In genomic region chr12:17510158-17510557, GRCm38 (mm10) we compare ENCODE assay signal across 10 mouse cellular contexts. TPM values are rescaled to one million over a fixed set of nuclear protein-coding genes. Genes with fewer than 3 reads are reported as not detected.
A peak's percentile ranks its signal among the peaks of the same experiment; 100 is the strongest.
DNase-seq lines count a peak whose midpoint lies in the region; ATAC-seq lines count a peak whose summit lies in the region.
"Had no signal": no experiment of that assay in that cellular context is flagged by ENCODE, and none has a peak within 500 bp of the region (broad histone marks: within the 10 kb centered on the region; RNA-seq: fewer than 3 reads in every experiment).

No protein-coding gene starts in this region.

- H3K27ac ChIP-seq in liver, embryonic 12.5 days: no peak overlapping the region
- H3K27ac ChIP-seq in hindbrain, embryonic 10.5 days: no peak overlapping the region
- H3K27ac ChIP-seq: hindbrain, embryonic 15.5 days; midbrain, embryonic 12.5 days had no signal

- 38% methylated on average over 12 of the region's 12 CpGs for WGBS in liver, embryonic 12.5 days (ENCODE audit: insufficient replicate concordance)
- 49% methylated on average over 12 of the region's 12 CpGs for WGBS in hindbrain, embryonic 10.5 days

- DNase-seq in CD4-positive, CD25-positive, alpha-beta regulatory T cell, adult 2 months (ENCODE audit: low read depth, low spot score): peak; percentile 8
- DNase-seq in right cerebral cortex, adult 18-20 months: peak; percentile 8
- DNase-seq in right cerebral cortex, postnatal 25 days: no peak
- DNase-seq in testis, postnatal 10 days (ENCODE audit: low spot score): peak; percentile 68
- no peak for DNase-seq in hindbrain, embryonic 10.5 days (ENCODE audit: low spot score)
- no peak for DNase-seq in cerebellum, adult 18-20 months

- H3K4me3 ChIP-seq in liver, embryonic 12.5 days: no peak overlapping the region
- H3K4me3 ChIP-seq in hindbrain, embryonic 10.5 days: no peak overlapping the region
- H3K4me3 ChIP-seq: hindbrain, embryonic 15.5 days; midbrain, embryonic 12.5 days had no signal

- H3K27me3 ChIP-seq in liver, embryonic 12.5 days (replicated peaks): peaks cover 46% of the 10 kb centered on the region
- no peaks in the 10 kb centered on the region; the same call in 1 of the 2 replicates for H3K27me3 ChIP-seq in hindbrain, embryonic 10.5 days (ENCODE audit: insufficient read depth, poor library complexity, severe bottlenecking)
- H3K27me3 ChIP-seq: hindbrain, embryonic 15.5 days; midbrain, embryonic 12.5 days had no signal

- peaks cover 58% of the 10 kb centered on the region for H3K4me1 ChIP-seq in liver, embryonic 12.5 days
- H3K4me1 ChIP-seq in hindbrain, embryonic 10.5 days (replicated peaks): peaks cover 11% of the 10 kb centered on the region
- H3K4me1 ChIP-seq: hindbrain, embryonic 15.5 days; midbrain, embryonic 12.5 days had no signal

- no peak for ATAC-seq in CD4-positive, CD25-positive, alpha-beta regulatory T cell, adult 4 months
- ATAC-seq in liver, embryonic 12.5 days: no peak

- H3K36me3 ChIP-seq in liver, embryonic 12.5 days: no peaks in the 10 kb centered on the region
- no peaks in the 10 kb centered on the region for H3K36me3 ChIP-seq in hindbrain, embryonic 10.5 days
- H3K36me3 ChIP-seq: hindbrain, embryonic 15.5 days; midbrain, embryonic 12.5 days had no signal

- no peaks in the 10 kb centered on the region for H3K9me3 ChIP-seq in liver, embryonic 12.5 days (replicated peaks)
- no peaks in the 10 kb centered on the region for H3K9me3 ChIP-seq in hindbrain, embryonic 10.5 days
- H3K9me3 ChIP-seq: hindbrain, embryonic 15.5 days; midbrain, embryonic 12.5 days had no signal

- peak overlapping the region; percentile 23; the same call in 1 of the 2 replicates for H3K9ac ChIP-seq in liver, embryonic 12.5 days
- H3K9ac ChIP-seq: hindbrain, embryonic 15.5 days; midbrain, embryonic 12.5 days had no signal

- no peak overlapping the region for H3K4me2 ChIP-seq in liver, embryonic 12.5 days
- H3K4me2 ChIP-seq: hindbrain, embryonic 15.5 days; midbrain, embryonic 12.5 days had no signal

RNA-seq across cellular contexts. Expression of gene Odc1, which starts 34.4 kb away (rescaled TPM):
- 10 to 100 TPM; 16.6 to 23.3 TPM for polyA plus RNA-seq in CD4-positive, CD25-positive, alpha-beta regulatory T cell, adult 4 months (2017; shearing (Covaris generic))
- 587 and 597 TPM in 2 replicates for polyA plus RNA-seq in liver, embryonic 12.5 days (2016; fragmentation: Nextera tagmentation; extraction: Ambion mirVana)
- 274 and 286 TPM in 2 replicates for polyA plus RNA-seq in hindbrain, embryonic 10.5 days (2016; fragmentation: Nextera tagmentation; extraction: Ambion mirVana)

Comparison
In these comparisons a context has a peak if more than half of its experiments do, and no peak if none do; other contexts are left out.
1. DNase-seq: peak in CD4-positive, CD25-positive, alpha-beta regulatory T cell, adult 2 months (single experiment), right cerebral cortex, adult 18-20 months (single experiment) and testis, postnatal 10 days (single experiment); none in right cerebral cortex, postnatal 25 days (single experiment), hindbrain, embryonic 10.5 days (single experiment) and cerebellum, adult 18-20 months (0 of 2).
2. RNA of gene Odc1, which starts 34.4 kb away (polyA plus RNA-seq): 587 to 597 TPM in liver, embryonic 12.5 days and 274 to 286 TPM in hindbrain, embryonic 10.5 days; 16.6 to 23.3 TPM in CD4-positive, CD25-positive, alpha-beta regulatory T cell, adult 4 months; every median in the first group is over 10 times any median in the second.